Mouse (Mus musculus): ENCODE data around the gene 1700042G07Rik. TPM values are rescaled to one million over a fixed set of nuclear protein-coding genes. Genes with fewer than 3 reads are reported as not detected.

1700042G07Rik gene
- polyA plus RNA-seq, 1 experiment, result not detected

- TF ChIP-seq CTCF (IDR thresholded peaks at IDR 0.05; ENCODE audit: borderline replicate concordance, control insufficient read depth, extremely low read depth, insufficient read depth, low read length, poor library complexity) (no peak), POLR2A (IDR thresholded peaks at IDR 0.05; ENCODE audit: control insufficient read depth, extremely low read depth, insufficient read depth, low read length, poor library complexity) (no peak)
- DNase-seq, result peak; percentile 34
- 4% methylated on average over 23 of the region's 23 CpGs for WGBS
These were observed 49.0 kb downstream of the 1700042G07Rik start for GRCm38 (mm10) chr4:116221996-116222842.

GRCm38 (mm10) chr4:116222843-116223119 lies 49.6 kb downstream of the 1700042G07Rik start:
- H3K27ac ChIP-seq (ENCODE audit: control insufficient read depth, insufficient read depth, low read length), result no peak overlapping the region
- WGBS, result 34% methylated on average over 6 of the region's 6 CpGs
- peaks cover 5% of the 10 kb centered on the region for H3K4me1 ChIP-seq (replicated peaks; ENCODE audit: control insufficient read depth, insufficient read depth, low read length)
- no peak for DNase-seq
- H3K36me3 ChIP-seq (ENCODE audit: control insufficient read depth, insufficient read depth, low read length), result no peaks in the 10 kb centered on the region
- TF ChIP-seq POLR2A (IDR thresholded peaks at IDR 0.05; ENCODE audit: control insufficient read depth, extremely low read depth, insufficient read depth, low read length, poor library complexity), result no peak
- no peak for TF ChIP-seq CTCF (IDR thresholded peaks at IDR 0.05; ENCODE audit: borderline replicate concordance, control insufficient read depth, extremely low read depth, insufficient read depth, low read length, poor library complexity)
- H3K27me3 ChIP-seq (ENCODE audit: control insufficient read depth, insufficient read depth, low read length), result peaks cover 3% of the 10 kb centered on the region
- H3K4me3 ChIP-seq (ENCODE audit: control insufficient read depth, insufficient read depth, low read length), result no peak overlapping the region

More at GRCm38 (mm10) chr4:116221996-116222842, 49.0 kb downstream of the 1700042G07Rik start:
- peaks cover 5% of the 10 kb centered on the region for H3K4me1 ChIP-seq (replicated peaks; ENCODE audit: control insufficient read depth, insufficient read depth, low read length)
- H3K4me3 ChIP-seq (ENCODE audit: control insufficient read depth, insufficient read depth, low read length), result peak overlapping the region; percentile 73
- H3K27me3 ChIP-seq (ENCODE audit: control insufficient read depth, insufficient read depth, low read length), result peaks cover 3% of the 10 kb centered on the region
- peak overlapping the region; percentile 75 for H3K27ac ChIP-seq (ENCODE audit: control insufficient read depth, insufficient read depth, low read length)
- H3K36me3 ChIP-seq (ENCODE audit: control insufficient read depth, insufficient read depth, low read length), result no peaks in the 10 kb centered on the region

Other genes with a start within 250 kb of the 1700042G07Rik start
- gene Dmbx1, start 233.4 kb upstream of the 1700042G07Rik start, polyA plus RNA-seq (2012; rRNA removed), result 0.14 and 0.18 TPM in 2 replicates
- 77.2 and 88.1 TPM in 2 replicates for gene Faah, start 155.4 kb upstream of the 1700042G07Rik start, polyA plus RNA-seq (2012; rRNA removed)
- 15.9 and 19.1 TPM in 2 replicates for gene Nsun4, start 119.5 kb upstream of the 1700042G07Rik start, polyA plus RNA-seq (2012; rRNA removed)
- 133 and 213 TPM in 2 replicates for gene Uqcrh, start 98.3 kb upstream of the 1700042G07Rik start, polyA plus RNA-seq (2012; rRNA removed)
- gene Lrrc41, start 98.1 kb upstream of the 1700042G07Rik start, polyA plus RNA-seq (2012; rRNA removed), result 66.1 and 67.1 TPM in 2 replicates
- gene Rad54l, start 49.7 kb upstream of the 1700042G07Rik start, polyA plus RNA-seq (2012; rRNA removed), result 12.7 and 15.4 TPM in 2 replicates
- 36.1 and 40.1 TPM in 2 replicates for gene Pomgnt1, start 49.5 kb upstream of the 1700042G07Rik start, polyA plus RNA-seq (2012; rRNA removed)
- gene Lurap1, start 22.0 kb upstream of the 1700042G07Rik start, polyA plus RNA-seq (2012; rRNA removed), result 0.88 and 1.1 TPM in 2 replicates
- 3.0 and 4.1 TPM in 2 replicates for gene Tspan1, start 5.8 kb upstream of the 1700042G07Rik start, polyA plus RNA-seq (2012; rRNA removed)
- not detected in 2 replicates for gene Gm49337, start within 50 bp of the 1700042G07Rik start, polyA plus RNA-seq (2012; rRNA removed)
- gene Pik3r3, start 48.2 kb downstream of the 1700042G07Rik start, polyA plus RNA-seq (2012; rRNA removed), result 26.0 and 26.3 TPM in 2 replicates

Measured in thymus, adult 2 months (tissue).